In the genomic region with DNA sequence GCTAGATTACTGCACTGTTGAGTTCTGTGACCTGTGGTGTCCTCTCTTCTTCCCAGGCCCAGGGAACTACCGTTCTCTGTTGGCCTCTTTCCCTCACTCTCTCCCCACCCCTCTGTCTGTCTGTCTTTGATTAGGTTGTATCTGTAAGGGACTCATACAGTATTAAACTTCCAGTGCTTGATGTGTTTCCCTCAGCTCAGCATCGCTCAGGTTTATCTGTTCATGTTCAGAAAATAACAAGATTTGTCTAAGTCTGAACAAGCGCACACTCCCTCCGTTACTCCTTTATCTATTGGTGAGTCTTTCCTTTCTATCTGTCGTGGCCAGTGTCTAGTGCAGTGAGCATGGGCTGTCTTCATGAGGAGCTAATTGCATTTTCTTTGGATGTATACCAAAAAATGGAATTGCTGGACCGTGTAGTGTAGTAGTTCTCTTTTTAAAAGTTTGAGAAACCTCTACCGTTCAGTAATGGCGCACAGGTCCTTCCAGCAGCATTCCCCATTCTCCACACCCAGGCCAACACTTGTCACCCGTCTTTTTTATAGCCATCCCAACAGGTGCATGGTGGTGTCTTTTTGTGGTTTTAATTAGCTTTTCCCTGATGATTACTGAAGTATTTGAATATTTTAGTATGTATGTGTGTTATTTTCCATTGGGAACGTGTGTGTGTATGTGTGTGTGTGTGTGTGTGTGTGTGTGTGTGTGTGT, we compare ENCODE assay signal across 25 mouse cellular contexts. TPM values are rescaled to one million over a fixed set of nuclear protein-coding genes. Genes with fewer than 3 reads are reported as not detected.
A peak's percentile ranks its signal among the peaks of the same experiment; 100 is the strongest.
DNase-seq lines count a peak whose midpoint lies in the region; ATAC-seq and TF ChIP-seq lines count a peak whose summit lies in the region.
"Had no signal": no experiment of that assay in that cellular context is flagged by ENCODE, and none has a peak within 500 bp of the region (broad histone marks: within the 10 kb centered on the region; RNA-seq: fewer than 3 reads in every experiment).

No protein-coding gene starts in this region.

- no peak overlapping the region for H3K9ac ChIP-seq in liver, embryonic 15.5 days
- no peak overlapping the region for H3K9ac ChIP-seq in stomach, postnatal 0 days (ENCODE audit: low read length)
- H3K9ac ChIP-seq: hindbrain, embryonic 13.5 days; limb, embryonic 12.5 days; lung, embryonic 14.5 days; neural tube, embryonic 15.5 days had no signal

- peaks cover 51% of the 10 kb centered on the region for H3K36me3 ChIP-seq in liver, embryonic 15.5 days (replicated peaks)
- H3K36me3 ChIP-seq in stomach, postnatal 0 days (ENCODE audit: control insufficient read depth, insufficient read depth, low read length): peaks cover 11% of the 10 kb centered on the region

- H3K4me3 ChIP-seq in liver, embryonic 15.5 days (replicated peaks): no peak overlapping the region
- H3K4me3 ChIP-seq in stomach, postnatal 0 days (ENCODE audit: low read depth, low read length): no peak overlapping the region
- H3K4me3 ChIP-seq: embryonic facial prominence, embryonic 10.5 days; heart, adult 2 months; hindbrain, embryonic 13.5 days; layer of hippocampus, adult 2 months; limb, embryonic 12.5 days; midbrain, embryonic 10.5 days; neural tube, embryonic 15.5 days had no signal

- WGBS in liver, embryonic 15.5 days (ENCODE audit: insufficient replicate concordance): 45% methylated on average over 10 of the region's 10 CpGs
- 79% methylated on average over 10 of the region's 10 CpGs for WGBS in stomach, postnatal 0 days

- TF ChIP-seq CTCF in stomach, postnatal 0 days (IDR thresholded peaks at IDR 0.05; ENCODE audit: low read depth): no peak

- H3K27me3 ChIP-seq in liver, embryonic 15.5 days: no peaks in the 10 kb centered on the region
- H3K27me3 ChIP-seq in stomach, postnatal 0 days (ENCODE audit: control insufficient read depth, insufficient read depth, low read length): no peaks in the 10 kb centered on the region
- H3K27me3 ChIP-seq: hindbrain, embryonic 13.5 days; limb, embryonic 12.5 days; neural tube, embryonic 15.5 days had no signal

- no peak for TF ChIP-seq EP300 in stomach, postnatal 0 days (optimal IDR thresholded peaks at IDR 0.05)

- peaks cover 45% of the 10 kb centered on the region for H3K4me1 ChIP-seq in liver, embryonic 15.5 days (replicated peaks)
- H3K4me1 ChIP-seq in stomach, postnatal 0 days (replicated peaks; ENCODE audit: control insufficient read depth, insufficient read depth): no peaks in the 10 kb centered on the region
- H3K4me1 ChIP-seq: embryonic facial prominence, embryonic 10.5 days; hindbrain, embryonic 13.5 days; limb, embryonic 12.5 days; midbrain, embryonic 10.5 days; neural tube, embryonic 15.5 days had no signal

- no peaks in the 10 kb centered on the region for H3K9me3 ChIP-seq in liver, embryonic 15.5 days (replicated peaks)
- no peaks in the 10 kb centered on the region for H3K9me3 ChIP-seq in stomach, postnatal 0 days (ENCODE audit: control insufficient read depth, low read length)
- H3K9me3 ChIP-seq: embryonic facial prominence, embryonic 10.5 days; hindbrain, embryonic 13.5 days; limb, embryonic 12.5 days; midbrain, embryonic 10.5 days; neural tube, embryonic 15.5 days had no signal

- DNase-seq in c-Kit-positive CD71-positive TER-119-positive erythroid progenitor cells, embryonic 14.5 days (ENCODE audit: low spot score): peak; percentile 34
- DNase-seq in liver: peak; percentile 19
- DNase-seq in cerebellum, adult 18-20 months: no peak
- no peak for DNase-seq in ovary, adult 18-20 months (ENCODE audit: low spot score)
- DNase-seq in stomach, postnatal 0 days (ENCODE audit: low spot score): no peak
- DNase-seq in left cerebral cortex, postnatal 36 days (ENCODE audit: low spot score in 2 of 2): no peak
- DNase-seq: adrenal gland, postnatal 14 days; cerebellum, adult 9-11 months; gastrocnemius, postnatal 25 days; heart, adult 2 months; heart, postnatal 36 days; kidney, adult 9 months; kidney, postnatal 14 days; lung, embryonic 14.5 days; right cerebral cortex, postnatal 14 days; spleen, adult 18-20 months; thymus, postnatal 25 days had no signal

- H3K4me2 ChIP-seq in liver, embryonic 15.5 days: no peak overlapping the region
- H3K4me2 ChIP-seq in stomach, postnatal 0 days (replicated peaks; ENCODE audit: low read depth): no peak overlapping the region
- H3K4me2 ChIP-seq: hindbrain, embryonic 13.5 days; limb, embryonic 12.5 days; lung, embryonic 14.5 days; neural tube, embryonic 15.5 days had no signal

- peak; percentile 80 for ATAC-seq in liver, embryonic 15.5 days (ENCODE audit: insufficient read depth)
- no peak for ATAC-seq in stomach, postnatal 0 days (ENCODE audit: low FRiP score, low TSS enrichment)
- ATAC-seq: inflammation-experienced regulatory T-cells, adult 6 months had no signal

- intact Hi-C loops in left cerebral cortex, postnatal 36 days (cut with DNase I): no loop called here

- H3K27ac ChIP-seq in liver, embryonic 15.5 days (replicated peaks): no peak overlapping the region
- no peak overlapping the region for H3K27ac ChIP-seq in stomach, postnatal 0 days (replicated peaks)
- H3K27ac ChIP-seq: embryonic facial prominence, embryonic 10.5 days; heart, adult 2 months; hindbrain, embryonic 13.5 days; limb, embryonic 12.5 days; midbrain, embryonic 10.5 days; neural tube, embryonic 15.5 days had no signal

RNA-seq across cellular contexts. Expression of gene Larp4b, which starts 27.3 kb away (rescaled TPM):
- polyA plus RNA-seq in liver, embryonic 15.5 days (2015; fragmentation: Nextera tagmentation; extraction: Ambion mirVana): 22.2 and 24.1 TPM in 2 replicates
- polyA plus RNA-seq in stomach, postnatal 0 days (2015; fragmentation: Nextera tagmentation; extraction: Ambion mirVana): 28.4 and 29.0 TPM in 2 replicates
- 10 to 100 TPM; 75.5 to 76.3 TPM for total RNA-seq in left cerebral cortex, postnatal 36 days (2021)

Comparison
In these comparisons a context has a peak if more than half of its experiments do, and no peak if none do; other contexts are left out.
1. DNase-seq: peak in c-Kit-positive CD71-positive TER-119-positive erythroid progenitor cells, embryonic 14.5 days (single experiment) and liver (single experiment); none in cerebellum, adult 18-20 months (0 of 2), ovary, adult 18-20 months (single experiment), stomach, postnatal 0 days (single experiment) and left cerebral cortex, postnatal 36 days (0 of 2).